Mouse (Mus musculus): ENCODE results near the gene Mill2.

GRCm38 (mm10) chr7:18896536-18896935 is 56.8 kb downstream of the Mill2 start:
- TF ChIP-seq CTCF (conservative IDR thresholded peaks at IDR 0.05; ENCODE audit: low read length) (peak; percentile 29), POU5F1 (IDR thresholded peaks at IDR 0.05; ENCODE audit: borderline replicate concordance, low read length) (no peak), NANOG (IDR thresholded peaks at IDR 0.05; ENCODE audit: borderline replicate concordance, low read length) (no peak)
